Mouse (Mus musculus): ENCODE measurements around the gene Tldc1.

The Tldc1 gene

GRCm38 (mm10) chr8:119801168-119801567 is 23.0 kb upstream of the Tldc1 start:
- DNase-seq (ENCODE audit: low read depth, low spot score) = peak; percentile 91

- no peak for DNase-seq (ENCODE audit: low read depth, low spot score)
These were observed 20.7 kb upstream of the Tldc1 start for GRCm38 (mm10) chr8:119798965-119799264.

GRCm38 (mm10) chr8:119798170-119798964 is 20.2 kb upstream of the Tldc1 start:
- DNase-seq (ENCODE audit: low read depth, low spot score) = peak; percentile 85

GRCm38 (mm10) chr8:119795651-119796050 is 17.4 kb upstream of the Tldc1 start:
- no peak for DNase-seq (ENCODE audit: low read depth, low spot score)

GRCm38 (mm10) chr8:119794689-119795088 is 16.5 kb upstream of the Tldc1 start:
- no peak for DNase-seq (ENCODE audit: low read depth, low spot score)

DNA sequence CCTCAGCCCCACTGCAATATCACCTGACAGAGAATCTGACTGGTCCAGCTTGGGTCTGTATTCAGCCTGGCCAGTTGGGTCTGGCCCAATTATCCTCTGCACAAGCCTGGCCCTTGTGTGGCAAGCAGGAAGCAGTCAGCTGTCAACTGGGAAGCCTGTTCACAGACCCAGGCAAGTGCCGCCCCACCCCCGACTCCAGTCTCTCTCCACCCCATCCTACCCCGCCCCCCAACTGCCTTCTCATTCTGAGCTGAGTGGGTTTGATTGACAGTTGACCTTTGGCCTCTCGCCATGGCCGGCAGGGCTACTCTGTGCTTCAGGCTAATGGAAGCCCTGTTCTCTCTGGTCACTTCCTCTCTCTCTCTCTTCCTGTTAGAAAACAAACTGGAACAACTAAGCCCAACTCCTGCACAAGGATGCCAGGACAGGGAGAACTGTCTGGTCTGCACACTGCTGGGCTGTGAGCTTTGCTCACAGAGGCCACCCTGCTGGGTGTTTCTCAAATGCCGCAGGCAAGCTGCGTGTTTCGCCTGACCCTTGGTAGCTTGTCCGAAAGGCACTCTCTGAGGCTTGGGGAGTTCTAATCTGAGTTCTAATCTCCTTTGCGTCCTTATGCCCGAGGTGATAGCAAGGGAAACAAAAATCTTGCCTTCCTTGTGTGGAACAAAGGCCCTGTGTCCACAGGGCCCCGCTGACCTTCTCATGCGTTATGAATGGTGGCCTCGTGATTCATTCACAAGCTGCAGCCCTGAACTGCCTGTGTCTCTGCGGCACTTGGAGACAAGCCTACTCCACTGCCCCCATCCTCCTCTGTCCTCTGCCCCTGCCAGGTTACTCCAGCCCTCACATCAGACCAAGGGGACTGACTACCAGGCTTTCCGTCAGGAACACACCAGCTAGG is 13.8 kb upstream of the Tldc1 start:
- peak; percentile 86 for DNase-seq (ENCODE audit: low read depth, low spot score)

DNA sequence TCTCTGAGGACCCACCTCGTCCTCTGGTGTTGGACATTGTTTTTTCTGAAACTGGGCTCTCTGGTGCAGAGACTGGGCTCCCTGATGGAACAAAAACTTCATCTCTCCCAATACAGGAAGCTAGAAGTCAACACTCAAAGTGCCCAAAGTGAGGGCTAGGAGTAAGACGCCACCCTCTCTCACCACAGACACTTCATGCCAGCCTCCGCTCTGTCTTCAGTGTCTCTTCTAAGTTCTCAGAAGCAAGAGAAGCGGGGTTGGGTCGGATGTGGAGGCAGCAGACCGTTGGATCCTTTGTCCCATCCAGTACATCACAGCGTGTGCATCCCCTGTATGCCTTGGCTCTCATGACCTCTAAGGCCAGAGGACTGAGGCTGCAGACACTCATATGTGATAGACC is 11.4 kb upstream of the Tldc1 start:
- no peak for DNase-seq (ENCODE audit: low read depth, low spot score)

DNA sequence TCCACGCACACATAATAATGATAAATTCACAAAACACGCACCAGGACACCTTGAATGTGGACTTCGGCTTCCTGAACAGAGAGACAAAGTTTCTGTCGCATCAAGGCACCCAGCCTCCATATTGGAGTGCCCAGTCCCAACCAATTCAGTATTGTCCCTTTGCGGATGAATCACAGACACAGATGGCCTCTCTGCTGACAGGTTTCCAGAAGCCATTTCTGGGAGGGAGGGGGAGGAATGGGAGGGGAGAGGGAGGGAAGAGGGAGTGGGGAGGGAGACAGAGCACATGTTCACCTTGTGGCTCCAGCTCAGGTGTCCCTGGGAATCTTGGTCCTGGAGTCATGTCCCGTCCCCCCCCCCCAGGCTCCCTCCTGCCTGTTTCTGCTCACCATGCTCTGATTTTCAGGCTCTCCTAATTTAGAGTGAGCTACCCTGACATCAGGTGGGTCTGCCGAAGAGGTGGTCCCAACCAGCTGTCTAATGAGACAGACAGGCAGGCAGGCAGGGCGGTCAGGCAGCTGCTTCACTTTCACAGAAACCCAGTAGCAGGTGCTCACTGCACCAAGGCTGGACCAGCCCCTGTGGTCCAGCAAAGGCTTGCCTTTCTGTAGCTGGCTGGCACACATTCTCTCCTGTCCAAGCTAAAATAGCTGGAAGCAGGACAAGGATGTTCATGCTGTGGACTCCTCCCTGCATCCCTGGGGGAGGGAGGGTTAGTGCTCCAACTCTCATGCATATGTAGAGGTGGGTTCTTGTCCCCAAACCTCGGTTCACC is 10.6 kb upstream of the Tldc1 start:
- DNase-seq (ENCODE audit: low read depth, low spot score) = peak; percentile 90

GRCm38 (mm10) chr8:119787341-119787740 is 9.1 kb upstream of the Tldc1 start:
- no peak for DNase-seq (ENCODE audit: low read depth, low spot score)

DNA sequence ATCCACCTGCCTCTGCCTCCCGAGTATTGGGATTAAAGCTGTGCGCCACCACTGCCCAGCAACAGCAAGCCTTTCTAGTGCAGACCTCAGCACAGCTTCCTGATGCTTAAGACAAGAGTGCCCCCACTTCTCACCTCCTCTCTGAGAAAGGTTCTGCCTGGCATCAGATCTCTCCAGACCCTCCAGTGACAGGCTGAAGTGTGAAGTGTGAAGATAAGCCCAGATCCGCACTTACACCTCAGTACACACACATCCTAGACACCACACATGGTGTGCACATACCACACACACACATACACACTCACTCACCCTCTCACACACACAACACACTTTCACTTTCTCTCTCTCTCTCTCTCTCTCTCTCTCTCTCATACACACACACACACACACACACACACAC is 8.7 kb upstream of the Tldc1 start:
- no peak for DNase-seq (ENCODE audit: low read depth, low spot score)

DNA sequence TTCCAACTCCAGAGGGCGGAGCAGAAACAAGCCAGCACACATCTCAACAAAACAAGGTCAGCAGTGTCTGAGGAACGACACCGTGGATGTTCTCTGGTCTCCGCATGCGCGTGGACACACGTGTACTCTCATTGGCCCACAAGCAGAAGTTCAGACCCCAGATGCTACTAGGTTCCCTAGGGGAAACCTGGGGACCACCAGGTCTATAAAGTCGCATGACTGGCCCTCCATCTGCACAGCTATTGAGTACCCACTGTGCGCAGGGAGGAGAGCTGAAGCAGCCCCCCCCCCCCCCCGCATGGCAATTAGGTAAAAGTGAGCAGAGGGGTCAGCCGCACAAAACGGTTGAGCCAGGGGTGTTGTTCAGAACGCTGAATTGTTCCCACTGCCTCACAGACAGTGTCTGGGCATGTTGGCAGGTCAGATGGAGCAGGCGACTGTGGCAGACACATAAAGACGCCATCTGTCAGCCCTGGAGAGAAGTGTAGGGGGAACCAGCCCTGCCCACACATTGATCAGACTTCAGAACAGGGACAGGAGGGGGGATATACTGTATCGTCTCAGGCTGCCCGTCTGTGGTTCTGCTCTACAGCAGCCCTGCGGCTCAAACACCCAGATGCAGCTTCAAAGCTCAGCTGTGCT is 7.7 kb upstream of the Tldc1 start:
- DNase-seq (ENCODE audit: low read depth, low spot score) = peak; percentile 70

DNA sequence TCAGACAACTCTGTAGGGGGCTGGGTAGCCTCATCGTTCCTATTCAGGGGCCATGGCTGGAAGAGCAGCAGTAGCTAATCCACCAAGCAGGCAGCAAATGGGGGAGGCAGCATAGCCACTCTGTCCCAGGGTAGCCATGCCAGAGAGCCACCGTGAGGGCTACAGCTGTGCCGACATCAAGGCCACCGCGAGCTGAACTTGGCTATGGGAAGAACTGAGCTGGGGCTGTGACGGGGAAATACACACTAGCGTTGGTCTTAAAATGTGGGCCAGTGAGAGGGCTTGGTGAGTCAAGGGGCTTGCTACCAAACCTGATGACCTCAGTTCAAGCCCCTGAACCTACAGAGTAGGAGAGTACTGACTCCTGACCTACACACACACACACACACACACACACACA is 6.5 kb upstream of the Tldc1 start:
- no peak for DNase-seq (ENCODE audit: low read depth, low spot score)

GRCm38 (mm10) chr8:119784141-119784574 is 5.9 kb upstream of the Tldc1 start:
- DNase-seq (ENCODE audit: low read depth, low spot score) = no peak

DNA sequence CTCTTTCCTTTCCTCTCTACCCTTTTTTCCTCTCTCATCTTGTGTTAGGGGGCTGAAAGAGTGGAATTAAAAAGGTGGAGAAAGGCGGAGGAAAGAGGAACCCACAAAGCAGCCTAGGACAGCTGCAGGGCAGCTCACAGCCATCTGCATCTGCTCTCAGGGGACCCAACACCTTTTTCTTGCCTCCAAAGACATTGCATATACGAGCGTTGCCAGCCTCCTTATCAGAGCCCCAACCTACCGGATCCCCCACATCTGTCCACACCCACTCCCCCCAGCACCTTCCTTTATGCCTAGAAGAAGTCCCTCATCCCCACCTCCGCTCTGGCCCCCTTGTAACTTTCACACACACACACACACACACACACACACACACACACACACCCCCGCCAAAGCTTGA is 5.4 kb upstream of the Tldc1 start:
- DNase-seq (ENCODE audit: low read depth, low spot score) = no peak

DNA sequence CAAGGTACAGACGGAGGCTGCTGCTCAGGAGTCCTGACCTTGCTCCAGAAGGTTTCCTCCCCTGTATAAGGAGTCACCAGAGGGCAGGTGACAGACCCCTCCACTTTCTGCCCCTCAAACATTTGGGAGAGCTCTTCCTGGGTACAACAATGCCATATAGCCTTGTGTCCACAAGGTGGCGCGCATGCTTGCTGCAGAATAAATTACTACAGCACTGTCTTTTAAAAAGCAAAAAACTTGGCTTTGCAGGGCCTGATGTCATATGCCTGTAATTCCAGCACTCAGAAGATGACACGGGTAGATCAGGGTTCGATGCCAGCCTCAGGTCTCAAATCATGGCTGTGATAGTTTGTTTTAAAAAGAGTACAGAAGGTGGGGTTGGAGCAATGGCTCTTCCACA is 4.5 kb upstream of the Tldc1 start:
- peak; percentile 92 for DNase-seq (ENCODE audit: low read depth, low spot score)

DNA sequence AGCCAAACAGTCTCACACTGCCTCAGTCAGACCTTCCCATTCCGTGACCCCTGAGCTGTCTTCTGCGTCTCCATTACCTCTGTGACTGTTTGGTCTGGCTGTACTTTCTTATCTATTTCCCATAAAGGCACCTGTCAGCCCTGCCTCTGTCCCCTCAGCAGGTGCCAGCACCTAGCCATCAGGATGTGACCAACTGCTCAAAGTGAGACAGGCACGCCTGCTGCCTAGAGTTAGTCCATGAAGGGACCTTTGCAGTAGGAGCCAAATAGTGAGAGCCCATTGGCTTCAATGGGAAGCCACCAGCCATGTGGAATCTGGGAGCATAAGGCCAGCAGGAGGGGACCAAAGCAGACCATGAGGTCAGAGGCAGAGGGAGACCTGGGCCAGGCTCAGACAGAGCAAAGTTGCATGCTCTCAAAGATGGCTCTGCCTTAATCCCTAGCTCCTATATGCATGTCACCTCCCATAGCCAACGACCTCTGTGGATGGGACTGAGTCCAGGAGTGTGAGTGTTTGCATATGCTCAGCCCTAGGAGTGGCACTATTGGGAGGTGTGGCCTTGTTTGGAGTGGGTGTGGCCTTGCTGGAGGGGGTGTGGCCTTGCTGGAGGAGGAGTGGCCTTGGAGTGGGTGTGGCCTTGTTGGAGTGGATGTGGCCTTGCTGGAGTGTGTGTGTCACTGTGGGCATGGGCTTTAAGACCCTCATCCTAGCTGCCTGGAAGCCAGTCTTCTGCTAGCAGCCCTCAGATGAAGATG is 3.0 kb upstream of the Tldc1 start:
- no peak for DNase-seq (ENCODE audit: low read depth, low spot score)

DNA sequence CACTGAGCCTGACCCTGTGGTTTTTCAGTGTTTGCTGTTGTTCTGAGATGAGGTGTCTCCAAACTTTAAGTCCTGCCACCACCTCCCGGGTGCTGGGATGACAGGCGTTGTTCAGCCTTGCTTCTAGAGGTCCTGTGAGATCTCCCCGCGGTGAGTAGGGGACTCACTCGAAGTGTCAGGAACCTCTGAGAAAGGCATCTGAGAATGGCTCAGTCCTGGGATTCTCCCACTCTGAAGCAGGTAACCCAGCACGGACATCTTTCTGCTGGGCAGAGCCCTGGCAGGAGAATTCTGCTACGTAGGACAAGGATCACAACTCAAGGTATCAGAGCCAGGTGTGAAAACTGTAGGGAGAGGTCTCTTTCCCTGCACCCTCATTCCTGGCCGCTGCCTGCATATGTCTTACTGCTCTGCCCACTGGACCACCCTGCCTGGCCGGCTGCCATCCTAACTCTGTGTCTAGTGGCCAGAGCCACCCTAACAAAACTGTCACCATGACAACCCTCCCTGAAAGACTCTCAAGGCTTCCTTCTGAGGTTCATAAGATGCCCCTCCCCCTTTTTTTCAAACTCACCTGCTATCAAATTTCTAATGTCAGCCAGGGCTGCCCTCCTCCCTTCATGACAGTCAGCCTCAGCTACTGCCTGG is 2.3 kb upstream of the Tldc1 start:
- DNase-seq (ENCODE audit: low read depth, low spot score) = no peak

- peak; percentile 95 for DNase-seq (ENCODE audit: low read depth, low spot score)
These were observed 959 bp upstream of the Tldc1 start for GRCm38 (mm10) chr8:119779013-119779737.

DNA sequence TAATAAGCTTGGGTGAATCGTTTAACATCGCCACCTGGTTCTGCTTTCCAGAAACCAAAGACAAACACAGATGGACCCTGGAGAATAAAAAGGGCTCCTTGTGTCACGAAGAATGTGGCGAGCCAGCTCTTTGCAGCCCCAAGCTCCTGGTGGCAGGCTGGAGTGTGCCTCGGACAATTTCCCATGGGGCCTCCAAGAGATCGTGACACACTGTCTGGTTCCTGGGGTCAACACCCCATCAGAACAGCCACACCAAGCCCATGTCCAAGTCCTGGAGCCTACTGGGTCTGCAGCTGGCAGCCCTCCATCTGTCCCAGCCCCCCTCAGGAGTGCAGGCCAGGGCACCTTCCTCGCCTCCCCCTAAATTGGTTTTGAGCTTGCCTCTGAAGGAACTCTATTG is 451 bp downstream of the Tldc1 start:
- DNase-seq (ENCODE audit: low read depth, low spot score) = peak; percentile 42

Measured in brain, adult 2 months (tissue).